Mouse (Mus musculus) adipose tissue, adult 10 weeks (tissue): Measurements from ENCODE around the gene Olfr514. TPM values are rescaled to one million over a fixed set of nuclear protein-coding genes. Genes with fewer than 3 reads are reported as not detected.

Experiments used
- polyA plus RNA-seq: library from polyadenylated mRNA; stranded (reverse); fragments of 350-450 nt; fragmentation: Illumina TruSeq; extraction: RNeasy Lipid Tissue Mini Kit (QIAGEN cat#74804); gene quantifications from one replicate; pipeline ENCODE4 v1.2.3, GENCODE M21; 2014; ENCODE audit warnings: low read depth, low replicate concordance

The Olfr514 gene
- not detected for polyA plus RNA-seq

GRCm38 (mm10) chr7:108825897-108826296 lies at the start of gene Olfr514:
Gene Olfr514, minus strand, starts transcription at chr7:108825997.

GRCm38 (mm10) chr7:108872279-108872678 lies 46.5 kb upstream of the Olfr514 start, which contains the start of gene Olfr517:
Gene Olfr517, minus strand, starts transcription at chr7:108872379.

GRCm38 (mm10) chr7:108850429-108850828 lies 24.6 kb upstream of the Olfr514 start, which contains the start of gene Olfr516:
Gene Olfr516, minus strand, starts transcription at chr7:108850529.

Other genes starting within 250 kb of the Olfr514 start
- not detected for gene Olfr506, start 215.2 kb downstream of the Olfr514 start, polyA plus RNA-seq
- gene Olfr507, start 204.2 kb downstream of the Olfr514 start, polyA plus RNA-seq = not detected
- not detected for gene Olfr508, start 196.0 kb downstream of the Olfr514 start, polyA plus RNA-seq
- gene Olfr509, start 174.1 kb downstream of the Olfr514 start, polyA plus RNA-seq = not detected
- gene Olfr510, start 159.6 kb downstream of the Olfr514 start, polyA plus RNA-seq = not detected
- gene Olfr512, start 112.7 kb downstream of the Olfr514 start, polyA plus RNA-seq = not detected
- not detected for gene Olfr513, start 75.0 kb downstream of the Olfr514 start, polyA plus RNA-seq
- gene Olfr516, start 24.5 kb upstream of the Olfr514 start, polyA plus RNA-seq = not detected
- gene Olfr517, start 46.4 kb upstream of the Olfr514 start, polyA plus RNA-seq = not detected
- not detected for gene Olfr518, start 59.0 kb upstream of the Olfr514 start, polyA plus RNA-seq
- gene Olfr519, start 68.4 kb upstream of the Olfr514 start, polyA plus RNA-seq = not detected
- gene Nlrp10, start 104.2 kb upstream of the Olfr514 start, polyA plus RNA-seq = 0.97 TPM
- 156 TPM for gene Eif3f, start 108.4 kb upstream of the Olfr514 start, polyA plus RNA-seq
- gene Tub, start 124.3 kb upstream of the Olfr514 start, polyA plus RNA-seq = 0.55 TPM